Mouse (Mus musculus) embryo, embryonic 10 days (tissue): Measurements from ENCODE around the gene Tatdn2.
A peak's percentile ranks its signal among the peaks of the same experiment; 100 is the strongest.

ENCODE experiments used
- DNase-seq: peaks from one replicate; pipeline ENCODE4 v3.0.0-alpha.2; 2015; ENCODE audit warnings: low spot score

The Tatdn2 gene

GRCm38 (mm10) chr6:113714276-113714675, 17.4 kb downstream of the Tatdn2 start:
- DNase-seq: no peak

- DNase-seq: no peak
Measured at GRCm38 (mm10) chr6:113714797-113715196, 17.9 kb downstream of the Tatdn2 start.

- no peak for DNase-seq
Measured at GRCm38 (mm10) chr6:113717541-113717940, 20.7 kb downstream of the Tatdn2 start.

GRCm38 (mm10) chr6:113719878-113720277, 23.0 kb downstream of the Tatdn2 start, which contains the start of gene Ghrl:
Gene Ghrl (minus strand): TSS chr6:113719880.
- DNase-seq: no peak

- no peak for DNase-seq
Measured at GRCm38 (mm10) chr6:113721061-113721460, 24.2 kb downstream of the Tatdn2 start.

- no peak for DNase-seq
Measured at GRCm38 (mm10) chr6:113728181-113728580, 31.3 kb downstream of the Tatdn2 start.

- DNase-seq: no peak
Measured at GRCm38 (mm10) chr6:113731296-113731695, 34.4 kb downstream of the Tatdn2 start.

GRCm38 (mm10) chr6:113737318-113738046, 40.6 kb downstream of the Tatdn2 start:
- no peak for DNase-seq

- peak; percentile 95 for DNase-seq
Measured at GRCm38 (mm10) chr6:113740236-113741217, 43.7 kb downstream of the Tatdn2 start, which contains the start of gene Sec13. Gene Sec13 (minus strand): TSS chr6:113740743.

- DNase-seq: no peak
Measured at GRCm38 (mm10) chr6:113741425-113741824, 44.6 kb downstream of the Tatdn2 start.

GRCm38 (mm10) chr6:113742321-113742720, 45.5 kb downstream of the Tatdn2 start:
- no peak for DNase-seq

GRCm38 (mm10) chr6:113743111-113743510, 46.3 kb downstream of the Tatdn2 start:
- DNase-seq: no peak

- DNase-seq: no peak
Measured at GRCm38 (mm10) chr6:113745117-113745516, 48.3 kb downstream of the Tatdn2 start.

GRCm38 (mm10) chr6:113747284-113747683, 50.4 kb downstream of the Tatdn2 start:
- DNase-seq: no peak

- DNase-seq: peak; percentile 44
Measured at GRCm38 (mm10) chr6:113748351-113748750, 51.5 kb downstream of the Tatdn2 start.

GRCm38 (mm10) chr6:113749119-113749685, 52.4 kb downstream of the Tatdn2 start:
- no peak for DNase-seq
